Mouse (Mus musculus) CD4-positive helper T cell, adult 2 months (primary cell): ENCODE measurements around the gene Bmpr1b.

Source experiments
- DNase-seq: peaks from one replicate; pipeline ENCODE4 v3.0.0-alpha.2; 2012; ENCODE audit warnings: low read depth, missing footprints, low spot score

The Bmpr1b gene

DNA sequence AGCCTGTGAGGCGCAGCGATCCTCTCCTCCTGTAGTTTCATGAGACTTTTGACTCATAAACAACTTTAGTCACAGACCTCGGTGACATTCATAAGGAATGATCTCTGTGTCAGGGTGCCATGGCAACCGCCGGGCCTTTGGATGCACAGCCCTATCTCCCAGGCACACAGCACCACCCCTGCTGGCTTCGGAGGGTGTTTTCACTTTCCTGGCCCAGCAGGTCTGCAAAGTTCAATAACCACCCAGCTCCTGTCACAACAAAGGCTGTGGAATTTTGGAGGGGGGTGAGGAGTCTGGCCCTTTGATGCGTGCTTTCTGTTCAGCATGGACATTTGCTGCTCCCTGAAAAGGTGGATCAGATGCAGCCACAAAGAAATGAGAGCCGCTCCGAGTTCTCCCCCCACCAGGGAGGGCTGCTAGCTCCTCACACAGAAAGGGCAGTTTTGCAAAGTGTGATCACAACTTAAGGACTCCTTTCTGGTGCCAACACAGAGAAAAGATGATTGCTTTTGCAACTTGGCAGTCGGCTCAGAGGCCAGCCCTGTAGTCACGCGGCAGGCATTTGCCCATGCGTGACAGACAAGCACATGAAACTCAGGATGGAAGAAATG, 349.8 kb downstream of the Bmpr1b start:
- DNase-seq = no peak

DNA sequence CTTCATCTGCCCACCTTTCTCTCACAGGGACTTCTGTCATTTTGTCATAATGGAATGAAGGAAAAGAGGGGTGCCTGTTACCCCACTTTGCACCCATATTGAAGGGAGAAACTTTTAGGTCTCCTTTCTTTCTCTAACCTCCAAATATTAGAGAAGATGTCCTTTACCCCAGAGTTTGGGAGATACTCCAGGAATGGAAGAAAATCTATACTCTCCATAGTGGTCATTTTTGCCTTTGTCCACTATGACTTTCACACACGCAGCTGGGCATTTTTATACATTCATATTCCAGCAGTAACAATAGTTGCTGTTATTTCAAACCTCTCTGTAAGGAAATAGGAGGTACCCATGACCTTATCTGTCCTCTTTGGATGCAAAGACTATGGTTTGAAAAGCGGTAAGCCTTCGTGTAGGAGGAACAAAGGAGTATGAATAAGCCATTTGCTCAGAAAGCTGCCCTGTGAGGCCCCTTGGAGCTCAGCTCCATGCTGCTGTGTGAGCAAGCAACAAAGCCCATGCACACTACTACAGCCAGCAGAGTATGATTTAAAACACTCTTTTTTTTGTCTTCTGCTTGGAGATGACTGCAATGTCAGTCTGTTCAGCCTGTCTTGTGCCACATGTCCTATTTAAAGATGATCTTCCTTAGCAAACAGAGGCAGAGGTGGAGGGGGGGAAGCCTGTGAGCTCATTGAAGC, 350.5 kb downstream of the Bmpr1b start:
- no peak for DNase-seq

DNA sequence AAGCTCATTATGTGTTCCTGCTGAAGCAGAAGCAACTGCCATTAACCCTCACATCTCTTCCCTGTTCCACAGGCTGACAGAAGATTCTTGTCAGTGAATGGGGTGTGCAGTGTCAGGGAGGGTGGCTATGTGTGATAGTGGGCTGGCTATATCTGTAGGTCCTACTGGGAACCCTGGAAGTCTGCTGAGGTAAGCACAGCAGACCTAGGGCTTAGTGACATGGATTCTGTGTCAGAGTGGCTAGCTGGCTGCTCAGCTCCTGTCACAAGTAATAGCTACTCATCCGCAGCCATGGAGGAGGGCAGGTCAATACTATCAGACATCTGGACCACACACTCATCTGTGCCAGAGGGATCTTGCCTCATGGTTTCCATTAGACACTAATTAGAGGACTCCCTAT, 354.4 kb downstream of the Bmpr1b start:
- DNase-seq = no peak

DNA sequence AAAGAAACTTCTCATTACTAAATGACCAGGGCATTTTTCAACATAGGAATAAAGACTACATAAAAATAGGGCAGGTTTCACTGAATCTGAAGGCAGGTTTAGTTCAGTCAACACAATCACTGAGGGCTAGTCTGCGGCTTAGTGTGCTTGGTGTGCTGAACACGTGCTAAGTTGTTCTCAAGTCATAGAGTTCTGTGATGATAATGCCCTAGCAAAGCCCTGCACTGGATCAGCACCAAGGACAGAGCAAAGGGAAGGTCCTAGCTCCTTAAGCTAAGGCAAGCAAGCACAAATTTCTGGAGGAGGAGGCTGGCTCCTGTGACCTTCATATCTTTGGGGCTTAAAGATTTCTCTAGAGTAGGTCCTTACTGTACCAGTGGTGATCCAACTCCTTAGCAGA, 357.9 kb downstream of the Bmpr1b start:
- no peak for DNase-seq

DNA sequence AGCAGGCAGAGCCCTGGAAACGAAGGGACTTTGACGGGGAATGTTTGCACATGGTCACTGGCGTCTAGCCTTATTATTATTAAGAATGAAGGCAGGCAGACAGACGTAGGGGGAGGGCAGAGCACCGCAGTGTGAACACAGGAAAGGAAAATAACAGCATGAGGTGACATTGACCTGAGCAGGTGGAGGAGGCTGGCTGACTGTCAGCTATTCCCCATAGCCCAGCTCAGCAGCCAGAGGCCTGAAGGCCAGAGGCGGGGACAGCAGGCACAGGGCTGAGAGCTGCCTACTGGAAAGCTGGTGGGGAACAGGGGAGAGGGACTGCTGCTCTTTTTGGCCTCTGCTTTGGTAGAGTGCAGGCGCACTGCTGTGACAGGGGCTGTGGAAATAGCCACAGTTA, 358.3 kb downstream of the Bmpr1b start:
- no peak for DNase-seq

DNA sequence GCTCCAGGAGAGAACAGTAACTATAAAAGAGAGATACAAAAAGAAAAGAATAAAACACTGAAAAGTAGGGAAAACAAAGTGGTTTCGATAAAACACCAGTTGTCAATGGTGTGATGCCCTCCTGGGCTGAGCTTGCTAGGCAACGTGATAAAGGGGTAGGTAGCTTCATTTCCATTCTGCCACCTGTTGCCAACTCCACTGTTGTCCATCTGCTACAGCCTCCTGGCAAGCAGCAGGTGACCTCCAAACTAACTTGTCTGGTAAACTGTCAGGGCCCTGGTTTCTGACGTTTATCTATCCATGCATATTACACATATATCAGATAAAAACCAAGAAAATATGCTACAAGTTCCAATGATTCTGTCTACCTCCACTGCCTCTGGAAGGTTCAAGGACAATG, 359.6 kb downstream of the Bmpr1b start:
- no peak for DNase-seq

DNA sequence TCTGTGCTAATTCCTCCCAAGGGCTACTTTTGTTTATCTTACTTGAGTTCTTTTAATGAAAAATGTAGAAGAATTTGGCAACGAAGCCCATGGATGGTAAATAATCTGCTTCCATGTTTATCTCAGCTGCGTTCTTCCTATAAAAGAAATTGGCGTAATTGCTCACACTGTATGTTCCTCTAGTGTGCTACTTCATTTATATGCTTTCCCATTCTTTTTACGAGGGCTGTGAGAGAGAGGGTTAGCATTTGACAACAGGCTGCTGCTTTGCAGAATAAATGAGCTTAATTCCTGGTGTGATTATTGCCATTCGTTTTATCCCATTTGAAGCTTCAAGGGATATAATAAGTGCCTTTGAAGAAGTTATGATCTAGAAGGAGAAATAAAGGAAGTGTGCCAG, 365.1 kb downstream of the Bmpr1b start:
- no peak for DNase-seq

DNA sequence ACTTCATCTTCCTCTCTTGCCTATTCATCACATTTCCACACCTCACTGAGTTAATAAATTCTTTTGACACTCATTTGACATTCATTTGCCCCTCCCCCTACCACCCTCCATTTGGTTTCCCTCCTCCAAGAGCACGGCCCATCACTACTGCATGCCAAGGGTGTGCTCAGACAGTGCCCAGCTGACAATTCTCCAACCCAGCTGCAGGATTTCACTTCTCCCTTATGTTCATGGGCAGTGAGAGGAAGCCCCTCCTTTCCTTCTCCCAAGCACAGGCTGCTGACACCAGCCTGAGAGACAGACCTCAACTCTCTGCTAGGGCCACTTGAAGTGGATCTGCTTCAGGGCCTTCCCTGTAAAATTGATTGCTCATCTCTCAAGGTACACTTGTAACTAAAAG, 371.4 kb downstream of the Bmpr1b start:
- DNase-seq = no peak

DNA sequence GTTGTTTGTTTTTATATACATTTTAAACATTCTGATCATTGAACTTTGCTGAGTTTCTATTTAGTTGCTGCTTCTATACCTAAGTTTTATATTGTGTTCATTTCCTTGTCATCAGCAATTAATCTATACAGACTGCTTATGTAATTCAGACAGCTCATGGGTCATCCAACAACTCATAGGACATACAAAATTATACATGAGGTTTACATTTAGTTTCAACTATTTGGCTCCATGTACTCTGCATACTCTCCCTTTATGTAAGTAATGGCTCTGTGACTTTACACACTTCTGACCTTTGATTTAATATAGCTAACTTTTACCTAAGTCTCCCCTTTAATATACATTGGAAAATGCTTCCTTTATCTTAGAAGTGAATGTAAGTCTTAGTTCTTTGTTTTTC, 371.9 kb downstream of the Bmpr1b start:
- DNase-seq = no peak

DNA sequence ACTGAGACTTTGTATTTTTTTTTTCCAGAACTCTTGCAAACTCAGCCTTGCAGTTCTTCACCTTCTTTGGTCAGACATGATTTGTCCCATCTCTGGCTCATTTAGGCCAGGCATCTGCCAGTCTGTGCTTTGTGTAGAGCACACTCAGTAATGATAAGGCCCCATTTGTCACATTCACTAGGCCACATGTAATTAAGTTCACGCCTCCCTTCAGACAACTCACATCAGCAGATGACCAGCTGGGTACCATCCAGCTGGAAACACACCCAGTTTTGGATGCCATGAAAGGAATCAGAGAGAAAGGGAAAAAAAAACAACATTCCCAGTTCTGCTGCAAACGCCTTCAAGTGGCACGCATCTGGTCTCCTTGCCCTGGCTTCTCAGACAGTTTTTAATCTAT, 374.9 kb downstream of the Bmpr1b start:
- DNase-seq = no peak

DNA sequence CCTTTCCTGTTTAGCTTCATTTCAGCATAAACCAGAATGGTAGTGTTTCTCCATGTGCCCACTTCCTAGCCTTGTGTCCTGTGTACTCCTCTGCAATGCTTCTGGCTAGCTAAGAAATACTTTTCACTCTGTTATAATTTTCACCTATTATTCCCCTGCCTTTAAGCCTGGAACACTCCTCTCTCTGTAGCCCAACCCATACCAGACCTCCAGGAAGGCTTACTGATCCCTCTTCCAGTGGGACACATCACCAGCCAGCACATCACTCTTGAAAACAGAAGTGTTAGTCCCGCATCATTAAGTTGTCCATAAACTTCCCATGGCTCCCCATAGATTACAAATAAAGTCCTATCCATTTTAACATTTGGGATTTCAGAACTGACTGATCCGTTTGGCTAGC, 375.5 kb downstream of the Bmpr1b start:
- DNase-seq = no peak

DNA sequence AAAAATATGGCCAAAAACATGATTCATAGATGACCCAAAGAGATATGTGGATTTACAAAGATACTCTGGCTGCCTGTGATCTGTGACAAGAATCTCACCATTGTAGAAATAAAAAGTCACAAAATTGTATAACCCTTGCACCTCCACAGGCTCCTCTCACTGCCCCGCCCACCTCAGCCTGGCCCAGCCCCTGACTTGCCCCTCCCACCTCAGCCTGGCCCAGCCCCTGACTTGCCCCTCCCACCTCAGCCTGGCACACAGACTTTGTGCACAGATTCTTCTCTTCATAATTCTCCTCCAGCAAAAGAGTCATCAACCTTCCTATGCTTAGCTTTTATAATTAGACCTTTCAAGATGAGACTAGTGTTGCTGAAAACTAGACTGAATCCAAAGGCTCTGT, 377.1 kb downstream of the Bmpr1b start:
- no peak for DNase-seq

DNA sequence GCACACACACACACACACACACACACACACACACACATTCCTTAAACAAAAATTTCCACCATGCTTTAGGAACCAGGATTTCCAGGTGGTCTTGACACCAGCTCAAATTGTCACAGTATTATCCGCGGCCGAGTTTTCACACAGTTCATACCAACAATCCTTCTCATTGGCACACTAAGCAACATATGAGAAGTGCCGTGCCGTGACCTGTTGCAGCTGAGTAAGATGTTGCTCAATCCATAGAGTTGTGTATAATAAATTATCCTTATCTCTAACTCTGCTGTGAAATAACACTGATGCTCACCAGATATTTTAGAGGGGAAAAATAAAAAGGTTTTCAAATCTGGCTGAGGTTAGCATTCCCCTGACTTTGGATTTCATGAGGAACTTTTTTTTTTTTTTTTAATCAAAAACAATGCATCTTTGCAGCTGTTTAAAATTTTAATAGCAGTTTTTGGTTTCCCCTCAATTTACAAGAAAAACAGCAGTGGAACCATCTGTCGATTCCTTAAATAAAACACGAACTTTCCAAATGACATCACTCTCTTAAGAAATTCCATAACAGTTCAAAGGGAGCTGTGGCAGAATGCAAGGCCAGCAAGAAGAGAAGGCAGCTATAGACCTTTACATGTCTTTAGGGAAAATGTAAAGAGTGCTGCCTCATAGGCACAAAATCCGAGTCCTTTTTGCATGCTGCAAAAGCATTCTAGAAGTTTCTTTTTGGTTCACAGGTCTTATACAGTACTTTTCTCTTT, 378.0 kb downstream of the Bmpr1b start:
- no peak for DNase-seq
